Mouse (Mus musculus): ENCODE measurements around the gene Gm10134.

DNA sequence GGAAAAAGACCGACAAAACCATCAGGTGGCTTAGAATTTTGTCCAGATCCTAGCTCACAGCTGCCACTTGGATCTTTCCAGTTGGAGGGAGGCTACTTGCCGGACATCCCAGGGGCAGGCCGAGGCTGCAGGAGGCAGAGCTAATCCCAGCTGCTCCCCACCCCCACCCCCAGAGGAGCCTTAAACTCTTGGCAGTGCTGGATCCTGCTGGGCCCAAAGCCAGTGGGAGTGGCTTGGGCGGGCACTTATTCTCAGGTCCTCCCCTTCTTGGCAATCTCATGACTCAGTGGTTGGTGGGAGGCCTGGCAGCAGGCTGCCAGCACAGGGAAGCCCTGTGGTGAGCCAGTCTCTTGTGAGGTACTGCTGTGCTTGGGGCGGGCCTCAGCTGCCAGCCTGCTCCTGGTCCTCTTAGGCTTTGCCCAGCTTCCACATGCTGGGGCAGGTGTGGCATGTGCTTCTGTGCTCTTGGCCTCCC, 17.8 kb downstream of the Gm10134 start:
- no peak for TF ChIP-seq CTCF (IDR thresholded peaks at IDR 0.05; ENCODE audit: borderline replicate concordance, extremely low read depth, insufficient read depth, insufficient read length)
- TF ChIP-seq POLR2A (IDR thresholded peaks at IDR 0.05; ENCODE audit: borderline replicate concordance, extremely low read depth, insufficient read depth, insufficient read length, poor library complexity, severe bottlenecking) = no peak

All from brain, embryonic 14.5 days (tissue).